Mouse (Mus musculus) brown adipose tissue, adult 24 weeks (tissue): ENCODE data around the gene Sulf2. TPM values are rescaled to one million over a fixed set of nuclear protein-coding genes. Genes with fewer than 3 reads are reported as not detected.
A peak's percentile ranks its signal among the peaks of the same experiment; 100 is the strongest.

Experiments used
- H3K27ac ChIP-seq: fragments of 200-500 bp; replicated peaks from 2 replicates; pipeline ENCODE4 v1.5.1; 2012; ENCODE audit warnings: low read depth, mild to moderate bottlenecking, low read length
- H3K4me1 ChIP-seq: fragments of 200-500 bp; 2 replicates; pipeline ENCODE4 v1.6.1; 2012; ENCODE audit warnings: low read length, mixed read lengths; ENCODE audit not compliant: control insufficient read depth, insufficient read depth, insufficient read length
- H3K4me3 ChIP-seq: fragments of 200-500 bp; 2 replicates; pipeline ENCODE4 v1.5.1; 2012; ENCODE audit warnings: low read depth, mild to moderate bottlenecking, low read length, moderate library complexity; ENCODE audit not compliant: insufficient read depth
- polyA plus RNA-seq: library from polyadenylated mRNA; stranded (reverse); fragments of >200 nt; gene quantifications from 2 replicates; pipeline ENCODE4 v1.2.4, GENCODE M21; 2012; ENCODE audit not compliant: missing spikeins, insufficient read depth, insufficient read length

Gene Sulf2
- polyA plus RNA-seq, 1 experiment = 40.8 TPM

GRCm38 (mm10) chr2:166125033-166125432 lies 30.4 kb downstream of the Sulf2 start:
- H3K4me3 ChIP-seq = no peak overlapping the region
- peaks cover 21% of the 10 kb centered on the region for H3K4me1 ChIP-seq

GRCm38 (mm10) chr2:166122781-166123180 lies 32.7 kb downstream of the Sulf2 start:
- Histone ChIP-seq H3K4me1 (peaks cover 26% of the 10 kb centered on the region), H3K27ac (no peak overlapping the region), H3K4me3 (no peak overlapping the region)

More at GRCm38 (mm10) chr2:166125033-166125432, 30.4 kb downstream of the Sulf2 start:
- H3K27ac ChIP-seq = no peak overlapping the region

- Histone ChIP-seq H3K27ac (no peak overlapping the region), H3K4me1 (peaks cover 25% of the 10 kb centered on the region), H3K4me3 (no peak overlapping the region)
Measured at GRCm38 (mm10) chr2:166121681-166122355, 33.6 kb downstream of the Sulf2 start.

GRCm38 (mm10) chr2:166119992-166120391 lies 35.5 kb downstream of the Sulf2 start:
- Histone ChIP-seq H3K27ac (no peak overlapping the region), H3K4me3 (no peak overlapping the region), H3K4me1 (peaks cover 17% of the 10 kb centered on the region)

GRCm38 (mm10) chr2:166116704-166117103 lies 38.8 kb downstream of the Sulf2 start:
- peak overlapping the region; percentile 39; the same call in 1 of the 2 replicates for H3K27ac ChIP-seq
- H3K4me3 ChIP-seq = no peak overlapping the region
- H3K4me1 ChIP-seq = peaks cover 25% of the 10 kb centered on the region

GRCm38 (mm10) chr2:166116278-166116608 lies 39.2 kb downstream of the Sulf2 start:
- H3K27ac ChIP-seq = peak overlapping the region; percentile 39
- peaks cover 26% of the 10 kb centered on the region for H3K4me1 ChIP-seq
- H3K4me3 ChIP-seq = no peak overlapping the region

- Histone ChIP-seq H3K27ac (no peak overlapping the region), H3K4me3 (no peak overlapping the region), H3K4me1 (peaks cover 28% of the 10 kb centered on the region)
Measured at GRCm38 (mm10) chr2:166115571-166116277, 39.7 kb downstream of the Sulf2 start.

GRCm38 (mm10) chr2:166112986-166113385 lies 42.5 kb downstream of the Sulf2 start:
- H3K27ac ChIP-seq = peak overlapping the region; percentile 73
- H3K4me3 ChIP-seq = no peak overlapping the region
- peaks cover 20% of the 10 kb centered on the region for H3K4me1 ChIP-seq

GRCm38 (mm10) chr2:166111831-166112250 lies 43.6 kb downstream of the Sulf2 start:
- Histone ChIP-seq H3K4me3 (no peak overlapping the region), H3K27ac (peak overlapping the region; percentile 73), H3K4me1 (peaks cover 19% of the 10 kb centered on the region)

- peak overlapping the region; percentile 65 for H3K27ac ChIP-seq
- no peak overlapping the region for H3K4me3 ChIP-seq
- H3K4me1 ChIP-seq = peaks cover 16% of the 10 kb centered on the region
Measured at GRCm38 (mm10) chr2:166111238-166111637, 44.2 kb downstream of the Sulf2 start.

- H3K4me1 ChIP-seq = peaks cover 15% of the 10 kb centered on the region
- no peak overlapping the region for H3K4me3 ChIP-seq
- H3K27ac ChIP-seq = peak overlapping the region; percentile 65
Measured at GRCm38 (mm10) chr2:166110764-166111163, 44.7 kb downstream of the Sulf2 start.

- Histone ChIP-seq H3K27ac (no peak overlapping the region), H3K4me3 (no peak overlapping the region), H3K4me1 (peaks cover 14% of the 10 kb centered on the region)
Measured at GRCm38 (mm10) chr2:166108326-166108725, 47.1 kb downstream of the Sulf2 start.

GRCm38 (mm10) chr2:166107911-166108310 lies 47.6 kb downstream of the Sulf2 start:
- Histone ChIP-seq H3K27ac (no peak overlapping the region), H3K4me1 (peaks cover 14% of the 10 kb centered on the region), H3K4me3 (no peak overlapping the region)

GRCm38 (mm10) chr2:166106631-166107030 lies 48.8 kb downstream of the Sulf2 start:
- Histone ChIP-seq H3K4me1 (peaks cover 2% of the 10 kb centered on the region; the same call in 1 of the 2 replicates), H3K4me3 (no peak overlapping the region), H3K27ac (no peak overlapping the region)

- Histone ChIP-seq H3K4me1 (no peaks in the 10 kb centered on the region), H3K4me3 (no peak overlapping the region), H3K27ac (no peak overlapping the region)
Measured at GRCm38 (mm10) chr2:166105911-166106310, 49.6 kb downstream of the Sulf2 start.

GRCm38 (mm10) chr2:166102893-166103292 lies 52.6 kb downstream of the Sulf2 start:
- H3K27ac ChIP-seq = no peak overlapping the region
- H3K4me1 ChIP-seq = no peaks in the 10 kb centered on the region; the same call in 1 of the 2 replicates
- H3K4me3 ChIP-seq = no peak overlapping the region
